Mouse (Mus musculus) stomach, postnatal 0 days (tissue): ENCODE measurements around the gene Cd28.

Source experiments
- CTCF ChIP-seq: IDR thresholded peaks from 2 replicates; pipeline ENCODE4 v1.5.1; 2016; ENCODE audit warnings: antibody characterized with exemption, low read depth, mild to moderate bottlenecking, moderate library complexity
- EP300 ChIP-seq: optimal IDR thresholded peaks from 2 replicates; pipeline ENCODE3; 2016; ENCODE audit warnings: antibody characterized with exemption

DNA sequence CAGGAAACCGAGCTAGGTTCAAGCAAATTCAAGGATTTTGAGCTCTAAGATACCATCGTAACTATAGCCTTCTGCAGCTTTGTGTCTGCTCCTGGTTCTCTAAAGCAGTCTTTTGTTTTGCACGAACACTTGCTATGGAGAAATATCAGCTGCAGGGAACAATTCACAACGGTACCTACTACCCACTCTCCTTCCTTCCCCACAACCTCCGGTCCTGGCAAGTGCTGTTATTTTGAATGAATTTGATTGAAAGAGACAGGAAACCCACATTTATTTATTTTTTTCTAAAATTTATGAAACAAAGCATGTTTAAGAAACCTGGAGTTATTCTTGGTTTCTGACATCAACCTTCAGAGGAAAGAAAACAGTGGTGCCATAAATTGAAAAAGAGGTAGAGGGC lies 46.4 kb upstream of the Cd28 start:
- TF ChIP-seq CTCF = no peak
- TF ChIP-seq EP300 = no peak
